Mouse (Mus musculus): ENCODE measurements at regions not wholly inside any gene's neighbourhood (a gene's known extent, or its start where the extent isn't known, plus 50 kb on each side); places are given as distances from the start of the nearest gene placed in this dataset.

DNA sequence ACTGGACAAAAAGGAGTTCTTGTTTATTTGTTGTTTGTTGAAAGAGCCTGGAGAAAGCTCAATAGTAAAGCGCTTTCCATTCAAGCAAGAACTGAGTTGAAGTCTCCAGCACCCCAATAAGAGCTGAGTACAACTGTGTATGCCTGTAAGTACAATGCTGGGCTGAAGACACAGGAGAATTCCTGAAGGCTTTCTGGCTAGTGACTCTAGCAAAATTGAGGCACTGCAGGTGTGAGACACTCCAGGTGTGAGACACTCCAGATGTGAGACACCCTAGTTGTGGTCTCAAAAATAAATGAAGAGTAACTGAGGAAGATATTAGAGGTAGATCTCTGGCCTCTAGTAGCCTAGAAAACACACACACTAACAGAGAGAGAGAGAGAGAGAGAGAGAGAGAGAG is 682.5 kb downstream of the Kcnj2 start:
- H3K9ac ChIP-seq (replicated peaks; ENCODE audit: low read depth, low read length): no peak overlapping the region
- 91% methylated on average over 1 of the region's 1 CpGs for WGBS
- H3K27me3 ChIP-seq (ENCODE audit: control insufficient read depth, insufficient read depth, low read length): no peaks in the 10 kb centered on the region
- ATAC-seq (ENCODE audit: low read depth): no peak
- no peaks in the 10 kb centered on the region for H3K9me3 ChIP-seq (ENCODE audit: control insufficient read depth, low read length)
- no peaks in the 10 kb centered on the region for H3K36me3 ChIP-seq (ENCODE audit: control insufficient read depth, insufficient read depth, low read length)
- H3K4me1 ChIP-seq (ENCODE audit: control insufficient read depth, insufficient read depth, low read length): no peaks in the 10 kb centered on the region
- H3K4me2 ChIP-seq (ENCODE audit: low read depth, low read length): no peak overlapping the region
- H3K27ac ChIP-seq (ENCODE audit: low read depth, low read length): no peak overlapping the region
- H3K4me3 ChIP-seq (ENCODE audit: low read depth, low read length): no peak overlapping the region

DNA sequence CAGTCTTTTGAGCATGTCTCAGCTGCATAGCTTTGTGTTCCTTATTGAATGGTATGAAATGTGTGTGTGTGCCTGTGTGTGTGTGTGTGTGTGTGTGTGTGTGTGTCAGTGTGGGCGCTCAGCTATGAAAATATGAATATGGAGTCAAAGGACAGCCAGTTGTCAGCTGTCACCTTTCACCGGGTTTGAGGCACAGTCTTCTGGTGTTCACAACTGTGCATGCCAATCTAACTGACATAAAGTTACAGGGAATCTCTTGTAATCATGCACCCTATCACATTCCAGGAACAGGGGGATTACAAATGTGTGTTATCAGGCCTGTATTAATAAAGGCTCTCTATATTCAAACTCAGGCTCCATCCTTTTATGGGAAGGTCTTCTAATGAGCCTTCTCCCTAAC is 688.8 kb downstream of the Kcnj2 start:
- no peaks in the 10 kb centered on the region for H3K36me3 ChIP-seq (ENCODE audit: control insufficient read depth, insufficient read depth, low read length)
- ATAC-seq (ENCODE audit: low read depth): no peak
- H3K9ac ChIP-seq (replicated peaks; ENCODE audit: low read depth, low read length): no peak overlapping the region
- no peaks in the 10 kb centered on the region for H3K4me1 ChIP-seq (ENCODE audit: control insufficient read depth, insufficient read depth, low read length)
- H3K4me2 ChIP-seq (ENCODE audit: low read depth, low read length): no peak overlapping the region
- H3K4me3 ChIP-seq (ENCODE audit: low read depth, low read length): no peak overlapping the region
- H3K27me3 ChIP-seq (ENCODE audit: control insufficient read depth, insufficient read depth, low read length): no peaks in the 10 kb centered on the region
- H3K27ac ChIP-seq (ENCODE audit: low read depth, low read length): no peak overlapping the region
- no peaks in the 10 kb centered on the region for H3K9me3 ChIP-seq (ENCODE audit: control insufficient read depth, low read length)
- WGBS: 84% methylated on average over 2 of the region's 2 CpGs

DNA sequence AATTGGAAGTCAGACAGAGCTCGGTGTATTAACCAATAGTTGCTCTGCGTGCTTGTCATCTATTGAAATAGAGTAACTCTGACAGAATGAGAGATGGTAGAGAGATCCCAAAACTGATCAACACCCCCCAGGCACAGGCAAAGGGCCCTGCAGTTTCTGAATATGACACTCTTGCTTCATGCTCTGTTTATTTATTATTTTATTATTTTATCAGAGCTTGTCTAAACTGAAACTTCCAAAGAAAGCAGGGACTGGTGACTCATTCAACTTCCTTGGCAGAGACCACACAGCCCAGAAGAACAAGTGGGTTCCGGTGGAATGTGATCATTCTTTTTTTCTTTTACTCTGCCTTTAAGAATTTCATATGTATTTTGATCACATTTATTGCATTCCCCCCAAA is 697.1 kb downstream of the Kcnj2 start:
- no peaks in the 10 kb centered on the region for H3K36me3 ChIP-seq (ENCODE audit: control insufficient read depth, insufficient read depth, low read length)
- 87% methylated on average over 3 of the region's 3 CpGs for WGBS
- no peak overlapping the region for H3K4me2 ChIP-seq (ENCODE audit: low read depth, low read length)
- no peaks in the 10 kb centered on the region for H3K9me3 ChIP-seq (ENCODE audit: control insufficient read depth, low read length)
- no peaks in the 10 kb centered on the region for H3K4me1 ChIP-seq (ENCODE audit: control insufficient read depth, insufficient read depth, low read length)
- no peak overlapping the region for H3K9ac ChIP-seq (replicated peaks; ENCODE audit: low read depth, low read length)
- ATAC-seq (ENCODE audit: low read depth): no peak
- H3K27me3 ChIP-seq (ENCODE audit: control insufficient read depth, insufficient read depth, low read length): no peaks in the 10 kb centered on the region
- H3K4me3 ChIP-seq (ENCODE audit: low read depth, low read length): no peak overlapping the region
- no peak overlapping the region for H3K27ac ChIP-seq (ENCODE audit: low read depth, low read length)

DNA sequence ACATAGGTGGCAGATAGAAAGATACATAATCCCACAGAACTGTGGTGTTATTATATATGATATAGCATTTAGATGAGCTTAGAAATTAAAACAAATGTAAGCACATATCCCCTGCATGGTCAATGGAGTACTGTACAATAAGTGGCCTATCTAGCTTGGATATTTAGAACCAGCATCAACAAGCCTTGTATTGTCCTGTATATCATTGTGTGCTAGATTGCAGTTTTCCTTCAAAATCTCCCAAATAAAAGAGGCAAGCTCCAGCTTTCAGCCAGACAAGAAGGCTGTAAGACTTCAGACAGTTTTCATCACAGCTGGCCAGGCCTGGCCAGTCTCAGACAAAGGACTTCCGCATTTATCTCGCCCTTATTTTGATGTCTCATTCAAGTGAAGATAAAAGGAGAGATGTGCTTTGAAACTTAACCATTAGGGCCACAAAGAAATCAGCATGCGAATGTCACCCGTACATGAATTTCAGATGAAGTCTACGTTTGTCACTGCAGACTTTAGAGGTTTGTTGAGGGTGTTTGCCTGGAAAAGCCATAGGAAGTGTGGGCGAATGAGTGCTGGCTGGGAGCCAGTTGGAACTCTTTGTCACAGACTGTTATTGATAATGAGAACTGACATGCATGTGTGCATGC is 700.5 kb downstream of the Kcnj2 start:
- H3K36me3 ChIP-seq (ENCODE audit: control insufficient read depth, insufficient read depth, low read length): no peaks in the 10 kb centered on the region
- no peak overlapping the region for H3K9ac ChIP-seq (replicated peaks; ENCODE audit: low read depth, low read length)
- H3K27ac ChIP-seq (ENCODE audit: low read depth, low read length): no peak overlapping the region
- no peak for ATAC-seq (ENCODE audit: low read depth)
- no peaks in the 10 kb centered on the region for H3K27me3 ChIP-seq (ENCODE audit: control insufficient read depth, insufficient read depth, low read length)
- no peak overlapping the region for H3K4me2 ChIP-seq (ENCODE audit: low read depth, low read length)
- H3K4me3 ChIP-seq (ENCODE audit: low read depth, low read length): no peak overlapping the region
- H3K4me1 ChIP-seq (ENCODE audit: control insufficient read depth, insufficient read depth, low read length): no peaks in the 10 kb centered on the region
- H3K9me3 ChIP-seq (ENCODE audit: control insufficient read depth, low read length): no peaks in the 10 kb centered on the region
- 18% methylated on average over 6 of the region's 6 CpGs for WGBS

GRCm38 (mm10) chr11:111767012-111767392 is 701.0 kb downstream of the Kcnj2 start:
- no peaks in the 10 kb centered on the region for H3K36me3 ChIP-seq (ENCODE audit: control insufficient read depth, insufficient read depth, low read length)
- H3K4me2 ChIP-seq (ENCODE audit: low read depth, low read length): no peak overlapping the region
- WGBS: 58% methylated on average over 1 of the region's 1 CpGs
- no peak overlapping the region for H3K27ac ChIP-seq (ENCODE audit: low read depth, low read length)
- no peak overlapping the region for H3K4me3 ChIP-seq (ENCODE audit: low read depth, low read length)
- H3K27me3 ChIP-seq (ENCODE audit: control insufficient read depth, insufficient read depth, low read length): no peaks in the 10 kb centered on the region
- no peaks in the 10 kb centered on the region for H3K9me3 ChIP-seq (ENCODE audit: control insufficient read depth, low read length)
- no peak for ATAC-seq (ENCODE audit: low read depth)
- H3K4me1 ChIP-seq (ENCODE audit: control insufficient read depth, insufficient read depth, low read length): no peaks in the 10 kb centered on the region
- H3K9ac ChIP-seq (replicated peaks; ENCODE audit: low read depth, low read length): no peak overlapping the region

GRCm38 (mm10) chr11:111774108-111774679 is 708.2 kb downstream of the Kcnj2 start:
- Histone ChIP-seq H3K4me1 (ENCODE audit: control insufficient read depth, insufficient read depth, low read length) (no peaks in the 10 kb centered on the region), H3K27me3 (ENCODE audit: control insufficient read depth, insufficient read depth, low read length) (no peaks in the 10 kb centered on the region), H3K9ac (replicated peaks; ENCODE audit: low read depth, low read length) (no peak overlapping the region), H3K36me3 (ENCODE audit: control insufficient read depth, insufficient read depth, low read length) (no peaks in the 10 kb centered on the region), H3K9me3 (ENCODE audit: control insufficient read depth, low read length) (no peaks in the 10 kb centered on the region), H3K4me3 (ENCODE audit: low read depth, low read length) (no peak overlapping the region), H3K4me2 (ENCODE audit: low read depth, low read length) (no peak overlapping the region), H3K27ac (ENCODE audit: low read depth, low read length) (no peak overlapping the region)
- ATAC-seq (ENCODE audit: low read depth): no peak
- 85% methylated on average over 2 of the region's 2 CpGs for WGBS

- 73% methylated on average over 7 of the region's 7 CpGs for WGBS
- no peaks in the 10 kb centered on the region for H3K27me3 ChIP-seq (ENCODE audit: control insufficient read depth, insufficient read depth, low read length)
- H3K4me2 ChIP-seq (ENCODE audit: low read depth, low read length): no peak overlapping the region
- H3K4me1 ChIP-seq (ENCODE audit: control insufficient read depth, insufficient read depth, low read length): no peaks in the 10 kb centered on the region
- H3K27ac ChIP-seq (ENCODE audit: low read depth, low read length): no peak overlapping the region
- no peak overlapping the region for H3K9ac ChIP-seq (replicated peaks; ENCODE audit: low read depth, low read length)
- H3K4me3 ChIP-seq (ENCODE audit: low read depth, low read length): no peak overlapping the region
- ATAC-seq (ENCODE audit: low read depth): no peak
- H3K36me3 ChIP-seq (ENCODE audit: control insufficient read depth, insufficient read depth, low read length): no peaks in the 10 kb centered on the region
- no peaks in the 10 kb centered on the region for H3K9me3 ChIP-seq (ENCODE audit: control insufficient read depth, low read length)
These were observed 715.4 kb downstream of the Kcnj2 start for GRCm38 (mm10) chr11:111781321-111781720.

- WGBS: 88% methylated on average over 6 of the region's 6 CpGs
- no peak for ATAC-seq (ENCODE audit: low read depth)
These were observed 725.4 kb downstream of the Kcnj2 start for GRCm38 (mm10) chr11:111791267-111791926.

GRCm38 (mm10) chr11:111801033-111801432 is 735.1 kb downstream of the Kcnj2 start:
- no peak overlapping the region for H3K27ac ChIP-seq (ENCODE audit: low read depth, low read length)
- no peak overlapping the region for H3K4me3 ChIP-seq (ENCODE audit: low read depth, low read length)
- no peaks in the 10 kb centered on the region for H3K36me3 ChIP-seq (ENCODE audit: control insufficient read depth, insufficient read depth, low read length)
- no peaks in the 10 kb centered on the region for H3K9me3 ChIP-seq (ENCODE audit: control insufficient read depth, low read length)
- H3K4me1 ChIP-seq (ENCODE audit: control insufficient read depth, insufficient read depth, low read length): no peaks in the 10 kb centered on the region
- no peak overlapping the region for H3K9ac ChIP-seq (replicated peaks; ENCODE audit: low read depth, low read length)
- H3K4me2 ChIP-seq (ENCODE audit: low read depth, low read length): no peak overlapping the region
- 86% methylated on average over 3 of the region's 3 CpGs for WGBS
- no peaks in the 10 kb centered on the region for H3K27me3 ChIP-seq (ENCODE audit: control insufficient read depth, insufficient read depth, low read length)
- ATAC-seq (ENCODE audit: low read depth): no peak

More at GRCm38 (mm10) chr11:111791267-111791926, 725.4 kb downstream of the Kcnj2 start:
- Histone ChIP-seq H3K27ac (ENCODE audit: low read depth, low read length) (no peak overlapping the region), H3K9ac (replicated peaks; ENCODE audit: low read depth, low read length) (no peak overlapping the region), H3K36me3 (ENCODE audit: control insufficient read depth, insufficient read depth, low read length) (no peaks in the 10 kb centered on the region), H3K4me3 (ENCODE audit: low read depth, low read length) (no peak overlapping the region), H3K4me1 (ENCODE audit: control insufficient read depth, insufficient read depth, low read length) (no peaks in the 10 kb centered on the region), H3K27me3 (ENCODE audit: control insufficient read depth, insufficient read depth, low read length) (no peaks in the 10 kb centered on the region), H3K9me3 (ENCODE audit: control insufficient read depth, low read length) (no peaks in the 10 kb centered on the region), H3K4me2 (ENCODE audit: low read depth, low read length) (no peak overlapping the region)

Data from neural tube, embryonic 14.5 days (tissue).